Mouse (Mus musculus) lung, postnatal 10 days (tissue): Measurements from ENCODE around the gene Atp5g1.
A peak's percentile ranks its signal among the peaks of the same experiment; 100 is the strongest.

Experiments used
- DNase-seq: peaks from one replicate; pipeline ENCODE4 v3.0.0; 2021

Gene Atp5g1

DNA sequence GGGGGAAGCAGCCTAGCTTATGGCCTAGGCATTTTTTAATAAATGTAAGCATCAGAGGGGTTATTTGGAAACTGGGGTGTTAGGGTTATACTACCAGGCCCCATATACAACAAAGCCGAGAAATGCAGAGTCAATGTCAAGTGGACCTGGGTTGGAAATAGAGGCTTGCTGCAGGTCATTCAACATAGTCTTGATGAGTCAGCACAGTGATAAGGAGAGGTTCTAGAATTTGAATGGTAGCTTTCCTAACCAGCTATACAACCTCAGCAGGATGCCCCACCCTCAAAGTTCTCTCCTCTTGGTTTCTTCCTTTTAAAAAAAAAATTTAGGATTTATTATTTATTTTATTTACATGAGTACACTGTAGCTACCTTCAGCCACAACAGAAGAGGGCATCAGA lies 4.5 kb downstream of the Atp5g1 start:
- no peak for DNase-seq

DNA sequence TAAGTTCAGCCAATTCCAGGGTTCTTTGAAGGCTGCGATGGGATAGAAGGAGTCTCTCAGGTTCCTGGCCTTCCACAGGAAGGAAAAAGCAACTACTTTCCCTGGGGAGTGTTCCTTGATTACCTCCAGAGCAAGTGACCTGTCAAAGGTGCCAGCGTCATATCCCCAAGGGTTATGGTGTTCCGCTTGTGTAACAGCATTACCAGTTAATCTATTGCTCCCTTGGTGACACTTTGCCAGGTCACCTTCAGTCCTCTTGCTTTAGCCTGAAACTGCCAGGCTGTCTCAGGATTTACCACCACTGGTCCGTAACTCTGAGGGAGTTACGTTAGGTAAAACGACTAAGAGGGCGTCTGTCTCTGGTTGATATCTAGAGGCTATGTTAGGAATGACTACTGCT lies 5.1 kb downstream of the Atp5g1 start:
- DNase-seq, result no peak

DNA sequence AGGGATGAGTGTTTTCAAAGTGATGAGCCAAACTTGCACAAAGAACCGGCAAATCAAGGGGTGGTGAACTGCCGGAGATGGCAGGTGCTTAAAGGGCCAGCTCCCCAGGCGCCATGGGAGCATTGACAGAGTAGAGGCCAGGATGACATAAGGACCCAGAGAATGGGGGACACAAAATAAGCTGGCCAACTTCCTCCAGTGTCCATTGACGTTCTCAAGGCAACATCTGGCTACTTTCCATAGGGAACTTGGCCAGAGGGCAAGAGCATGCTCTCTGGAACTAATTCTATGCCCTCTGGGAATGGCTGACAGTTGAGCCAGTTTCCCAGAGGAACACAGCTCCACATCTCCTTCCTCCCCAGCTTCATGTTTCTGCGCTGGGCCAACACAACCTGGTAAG lies 7.2 kb downstream of the Atp5g1 start:
- no peak for DNase-seq

DNA sequence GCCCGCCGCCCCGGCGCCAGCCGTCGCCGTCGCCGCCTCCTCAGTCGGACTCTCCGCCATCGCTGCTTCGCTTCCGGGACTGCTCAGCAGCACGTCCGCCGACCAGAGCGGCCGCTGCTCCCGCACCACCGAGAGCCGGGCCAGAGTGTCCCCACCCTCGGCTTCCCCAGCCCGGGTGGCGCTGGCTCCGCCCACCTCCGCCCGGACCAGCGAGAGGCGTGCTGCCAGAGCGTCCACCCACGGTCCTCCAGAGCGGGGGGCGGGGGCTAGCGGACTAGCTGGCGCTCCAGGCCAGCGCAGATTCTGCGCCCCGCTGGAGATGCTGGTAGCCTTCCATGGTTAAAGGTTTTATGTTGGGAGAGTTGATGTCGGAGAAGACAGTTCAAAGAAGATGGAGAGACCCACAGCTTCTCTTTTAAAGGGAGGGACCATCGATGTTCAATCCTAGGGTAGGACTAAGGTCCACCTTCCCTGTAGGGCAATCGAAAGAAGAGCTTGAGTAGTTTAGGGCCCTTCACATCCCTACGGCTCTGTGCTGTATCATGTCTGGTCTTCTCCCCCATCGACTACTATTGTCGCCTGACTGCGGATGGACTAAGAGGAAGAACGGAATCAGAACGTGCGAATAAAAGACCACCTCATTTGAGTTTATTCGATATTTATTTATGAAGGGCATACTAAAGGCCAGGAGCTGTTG lies 10.1 kb downstream of the Atp5g1 start, which contains the start of gene Ube2z:
Gene Ube2z (minus strand): TSS at position 174 of the 697 bp plus-strand sequence.
- peak; percentile 99 for DNase-seq

DNA sequence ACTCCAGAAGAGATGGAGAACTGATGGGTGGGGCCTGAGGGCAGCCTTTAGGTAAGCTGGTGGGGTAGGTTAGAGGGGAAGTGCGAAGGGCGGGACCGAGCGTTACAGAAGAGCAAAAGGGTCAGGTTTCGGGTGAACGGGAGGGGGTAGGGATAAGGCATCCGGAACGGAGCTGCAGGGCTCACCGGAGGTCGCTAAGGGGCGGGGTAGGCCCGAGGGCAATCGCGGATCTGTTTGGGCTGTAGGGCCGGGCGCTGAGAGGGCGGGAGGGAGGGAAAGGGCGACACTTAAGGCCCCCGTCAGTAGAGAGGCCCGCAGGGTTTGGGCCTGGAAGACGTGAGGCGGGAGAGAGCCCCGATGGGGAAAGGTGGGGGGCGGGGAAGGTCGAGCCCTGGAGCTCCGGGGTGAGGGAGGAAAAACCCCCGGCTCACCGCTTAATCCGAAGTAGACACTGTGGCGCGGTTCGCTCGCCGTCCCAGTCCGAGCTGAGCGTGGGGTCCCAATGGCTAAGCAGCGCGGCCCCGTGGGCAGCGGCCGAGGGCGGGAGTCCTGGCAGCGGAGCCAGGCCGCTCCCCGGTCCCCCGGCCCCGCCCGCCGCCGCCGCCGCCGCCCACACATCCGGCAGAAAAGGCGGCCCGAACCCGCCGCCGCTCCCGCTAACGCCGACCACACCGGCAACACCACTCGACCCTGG lies 10.8 kb downstream of the Atp5g1 start:
- peak; percentile 56 for DNase-seq

DNA sequence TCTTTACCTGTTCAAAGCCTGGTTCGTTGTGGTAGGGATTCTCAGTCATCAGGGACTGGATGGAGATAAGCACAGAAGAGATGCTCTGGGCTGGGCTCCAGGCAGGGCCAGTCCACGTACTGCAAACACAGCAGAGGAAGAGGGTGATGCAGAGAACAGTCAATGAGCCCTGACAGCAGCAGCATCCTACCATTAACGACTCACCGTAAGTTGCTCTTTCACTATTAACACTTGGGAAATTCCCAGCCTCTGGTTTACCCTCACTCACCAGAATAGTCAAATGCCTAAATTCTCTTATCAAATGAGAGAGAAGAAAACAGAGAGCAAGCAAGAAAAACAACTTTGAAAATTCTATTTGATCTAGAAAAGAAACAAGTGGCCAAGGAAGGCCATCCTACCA lies 17.2 kb downstream of the Atp5g1 start:
- no peak for DNase-seq

DNA sequence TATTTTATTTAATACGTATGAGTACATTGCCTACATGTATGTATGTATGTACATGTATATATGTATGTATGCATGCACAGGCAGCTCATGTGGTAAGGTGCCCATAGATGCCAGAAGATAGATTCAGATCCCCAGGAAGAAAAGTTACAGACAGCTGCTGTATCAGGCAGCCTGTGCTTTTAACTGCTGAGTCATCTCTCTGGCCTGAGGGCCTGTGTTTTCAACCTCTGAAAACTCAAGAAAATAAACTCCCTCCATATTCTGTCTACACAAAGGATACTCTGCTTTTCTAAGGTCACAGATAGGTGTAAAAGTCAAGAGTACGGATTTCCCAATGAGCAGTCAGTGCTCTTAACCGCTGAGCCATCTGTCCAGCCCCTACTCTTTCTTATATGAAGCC lies 24.6 kb downstream of the Atp5g1 start:
- DNase-seq, result no peak

DNA sequence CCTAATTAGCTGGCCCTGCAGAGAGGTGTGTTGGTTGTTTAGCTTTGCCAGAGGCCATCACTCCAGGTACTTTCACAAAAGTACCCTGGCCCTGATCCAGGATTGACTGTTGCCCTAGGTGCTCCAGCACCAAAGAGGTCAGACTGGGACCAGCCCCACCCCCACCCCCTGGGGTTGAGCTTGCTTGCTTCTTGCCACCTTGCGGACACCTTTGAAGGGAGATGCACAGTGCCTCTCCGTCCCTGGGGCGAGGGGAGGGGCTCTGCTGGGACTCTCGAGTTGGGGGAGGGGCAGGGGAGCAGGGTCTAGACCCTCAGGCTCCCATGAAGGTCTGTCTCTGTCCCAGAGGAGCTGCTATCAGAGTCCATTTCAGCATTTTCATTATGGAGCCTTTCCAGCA lies 25.5 kb downstream of the Atp5g1 start:
- no peak for DNase-seq

DNA sequence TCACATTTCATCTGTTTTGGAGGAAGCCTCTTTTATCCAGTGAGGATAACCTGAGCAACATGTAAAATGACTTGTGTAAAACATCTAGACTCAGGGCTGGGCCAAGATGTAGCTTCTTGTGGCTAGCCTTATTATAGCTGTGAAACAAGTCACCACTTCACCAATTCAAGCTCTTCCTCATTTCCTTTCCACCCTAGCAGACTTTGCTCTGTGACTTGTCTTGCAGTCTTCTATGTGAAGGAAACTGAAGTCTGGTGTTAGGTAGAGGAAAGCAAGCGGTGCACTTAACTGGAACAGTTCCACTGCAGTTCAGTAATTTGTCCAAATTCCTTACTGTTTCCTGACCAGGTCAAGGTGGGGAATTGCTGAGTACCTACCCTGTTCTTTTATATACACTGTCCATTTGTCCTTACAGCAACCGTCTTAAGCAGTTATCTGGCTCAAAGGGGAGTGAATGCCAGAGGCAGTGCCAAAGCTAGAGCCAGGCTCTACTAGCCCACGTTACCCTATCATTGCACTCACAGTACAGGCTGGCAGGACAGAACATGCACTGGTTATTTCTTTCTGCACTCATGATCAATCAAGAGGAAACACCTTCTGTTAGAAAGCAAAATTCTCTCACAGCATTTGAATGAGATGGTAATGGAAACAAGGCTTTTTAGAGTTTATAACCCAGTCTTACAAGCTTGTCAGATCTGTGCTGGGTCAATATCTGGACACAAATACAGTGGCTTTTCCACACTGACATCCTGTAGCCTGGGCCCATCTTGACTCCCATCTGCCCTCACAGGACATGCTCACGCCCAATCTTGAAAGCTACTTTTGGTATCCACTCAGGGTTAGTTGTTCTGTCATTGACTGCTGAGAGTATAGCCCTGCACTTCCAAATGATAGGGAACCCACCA lies 27.7 kb downstream of the Atp5g1 start:
- DNase-seq, result no peak

DNA sequence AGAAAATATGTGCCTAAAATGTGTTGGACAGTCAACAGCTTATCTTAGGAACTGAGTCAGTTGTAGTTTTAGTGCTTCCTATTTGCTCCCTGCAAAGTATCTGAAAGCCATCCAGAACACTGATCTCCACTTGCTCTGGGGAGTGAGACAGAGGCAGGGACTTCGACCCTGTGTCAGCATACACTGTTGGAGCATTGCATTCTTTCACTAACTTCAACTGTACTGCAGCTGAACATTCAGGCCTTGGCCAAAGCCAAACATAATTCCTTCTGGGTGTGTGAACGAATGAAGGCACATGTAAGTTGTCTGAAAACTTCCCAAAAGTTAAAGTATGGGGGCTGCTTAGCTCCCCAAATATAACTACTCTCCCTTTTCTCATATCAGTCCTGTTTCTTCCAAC lies 28.7 kb downstream of the Atp5g1 start:
- DNase-seq, result no peak

DNA sequence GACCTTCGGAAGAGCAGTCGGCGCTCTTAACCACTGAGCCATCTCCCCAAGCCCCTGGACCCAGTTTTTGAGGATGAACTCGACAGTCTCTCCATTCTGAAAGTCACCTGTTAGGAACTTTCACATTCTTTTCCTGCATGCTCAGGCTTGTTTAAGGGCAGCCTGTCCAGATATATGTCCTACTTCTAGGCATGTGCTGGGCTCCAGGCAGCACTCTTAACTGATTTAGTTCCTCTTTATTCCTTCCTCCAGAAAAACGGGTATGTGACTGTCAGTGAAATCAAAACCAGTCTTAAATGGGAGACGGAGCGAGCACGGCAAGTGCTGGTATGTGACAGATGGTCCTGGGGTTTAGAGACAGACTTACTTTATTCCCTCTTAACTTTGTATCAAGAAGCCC lies 29.4 kb downstream of the Atp5g1 start:
- DNase-seq, result no peak

DNA sequence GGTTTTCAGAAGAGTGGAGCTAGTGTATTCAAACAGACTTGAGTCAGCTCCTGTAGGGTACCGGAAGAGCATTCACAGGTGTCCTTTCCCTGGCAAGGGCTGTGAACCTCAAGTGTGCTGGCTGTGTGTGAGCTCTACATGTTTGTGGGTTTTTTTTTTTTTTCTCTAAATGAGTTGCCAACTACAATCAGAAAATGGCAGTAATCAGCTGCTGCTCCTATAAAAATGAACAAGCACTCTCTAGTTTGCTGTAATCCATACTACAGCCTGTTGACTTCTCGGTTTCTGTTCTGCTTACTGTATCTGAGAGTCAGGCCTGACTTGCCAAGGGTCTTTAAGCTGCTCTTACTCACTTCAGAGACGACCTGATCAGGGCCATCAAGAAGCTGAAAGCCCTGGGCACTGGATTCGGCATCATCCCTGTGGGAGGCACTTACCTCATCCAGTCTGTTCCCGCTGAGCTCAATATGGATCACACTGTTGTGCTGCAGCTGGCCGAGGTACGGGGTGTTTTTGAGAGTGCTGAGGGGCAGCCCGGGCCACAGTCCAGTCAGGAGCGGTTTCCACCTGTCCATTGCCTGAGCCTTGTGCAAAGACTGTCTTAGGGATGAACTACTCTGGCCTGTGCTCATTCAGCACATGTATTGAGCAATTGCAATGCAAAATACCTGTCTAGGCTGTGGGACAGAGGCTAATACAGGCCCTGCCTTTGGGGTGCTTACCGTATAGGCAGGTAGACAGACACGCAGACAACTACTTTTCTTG lies 30.5 kb downstream of the Atp5g1 start:
- DNase-seq, result no peak

DNA sequence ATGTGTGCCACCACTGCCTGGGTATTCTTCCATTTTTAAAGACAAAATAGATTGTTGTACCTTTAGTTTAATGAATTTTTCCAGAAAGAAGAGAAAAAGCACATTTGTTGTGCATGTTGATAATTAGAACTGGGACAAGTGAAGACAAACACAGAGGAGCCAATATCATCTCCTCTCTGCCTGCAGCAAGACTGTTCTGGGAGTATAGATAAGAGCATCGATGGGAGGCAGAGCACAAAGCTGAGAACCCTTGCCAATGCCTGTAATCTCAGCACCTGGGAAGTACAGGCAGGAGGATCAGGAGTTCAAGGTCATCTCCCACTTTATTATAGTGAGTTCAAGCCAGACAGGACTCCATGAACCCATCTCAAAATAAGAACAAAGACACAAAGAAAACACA lies 36.9 kb downstream of the Atp5g1 start:
- no peak for DNase-seq

DNA sequence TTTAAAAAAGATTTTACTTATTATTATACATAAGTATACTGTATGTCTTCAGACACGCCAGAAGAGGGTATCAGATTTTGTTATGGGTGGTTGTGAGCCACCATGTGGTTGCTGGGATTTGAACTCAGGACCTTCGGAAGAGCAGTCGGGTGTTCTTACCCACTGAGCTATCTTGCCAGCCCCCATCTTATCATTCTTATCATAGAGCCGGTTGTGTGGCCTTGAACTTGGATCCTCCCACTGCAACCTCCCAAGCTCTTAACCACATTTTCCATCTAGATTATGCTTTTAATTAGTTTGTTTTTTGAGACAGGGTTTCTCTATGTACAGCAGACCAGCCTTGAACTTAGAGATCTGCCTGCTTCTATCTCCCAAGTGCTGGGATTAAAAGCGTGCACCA lies 38.0 kb downstream of the Atp5g1 start:
- no peak for DNase-seq

DNA sequence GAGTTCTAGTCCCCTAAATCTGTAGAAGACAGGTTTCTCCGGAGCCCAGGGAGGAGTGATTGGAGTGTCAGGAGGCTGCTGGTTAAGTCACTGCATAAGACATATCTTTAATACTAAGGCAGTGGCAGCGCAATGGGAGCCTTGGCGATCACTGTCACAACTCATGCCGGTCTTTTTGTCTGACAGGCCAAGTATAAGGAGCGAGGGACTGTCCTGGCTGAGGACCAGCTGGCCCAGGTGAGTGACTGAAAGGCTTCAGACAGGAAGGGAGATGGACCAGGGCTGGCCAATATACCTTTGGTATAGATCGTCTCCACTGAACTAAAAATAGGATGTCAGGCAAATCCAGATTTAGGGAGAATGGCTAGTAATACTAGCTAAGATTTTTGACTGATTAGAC lies 40.3 kb downstream of the Atp5g1 start:
- peak; percentile 33 for DNase-seq

DNA sequence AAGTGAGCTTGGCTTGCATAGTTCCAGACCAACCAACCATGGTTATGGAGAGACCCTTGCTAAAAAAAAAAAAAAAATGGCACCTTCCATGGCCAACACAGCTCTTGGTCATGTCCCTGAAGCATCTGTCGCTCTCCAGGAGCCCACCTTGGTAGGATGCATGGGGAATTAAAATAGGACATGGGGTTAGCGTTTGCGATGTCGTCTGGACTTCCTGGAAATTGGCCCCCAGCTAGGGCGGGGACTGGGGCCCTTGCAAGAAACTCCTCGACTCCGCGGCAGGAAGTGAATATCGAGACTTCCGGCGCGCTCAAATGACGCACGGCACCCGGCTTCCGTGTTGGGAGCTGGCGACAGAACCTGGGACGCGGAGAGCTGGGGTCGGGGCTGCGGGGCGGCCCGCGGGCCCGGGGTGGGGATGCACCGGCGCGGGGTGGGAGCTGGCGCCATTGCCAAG lies 40.8 kb downstream of the Atp5g1 start, which contains the start of gene Snf8:
Gene Snf8 (plus strand): TSS at position 290 of the 457 bp plus-strand sequence.
- peak; percentile 96 for DNase-seq

DNA sequence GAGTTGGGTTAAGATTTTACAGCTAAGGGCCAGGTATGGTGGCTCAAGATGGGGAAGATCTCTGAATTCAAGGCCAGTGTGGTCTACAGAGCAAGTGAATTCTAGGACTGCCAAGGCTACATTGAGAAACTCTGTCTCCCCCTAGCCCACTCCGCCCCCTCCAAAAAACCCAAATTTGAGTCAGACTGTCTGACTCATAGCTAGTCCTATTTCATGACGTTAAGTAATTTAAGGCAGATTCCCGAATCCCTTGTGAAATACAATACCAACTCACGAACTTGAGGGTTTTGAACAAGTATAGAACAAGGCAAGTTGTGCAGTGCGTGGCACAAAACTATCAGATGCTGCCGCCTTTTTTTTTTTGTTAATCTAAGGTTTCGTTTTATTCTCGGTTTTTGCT lies 41.4 kb downstream of the Atp5g1 start:
- no peak for DNase-seq

DNA sequence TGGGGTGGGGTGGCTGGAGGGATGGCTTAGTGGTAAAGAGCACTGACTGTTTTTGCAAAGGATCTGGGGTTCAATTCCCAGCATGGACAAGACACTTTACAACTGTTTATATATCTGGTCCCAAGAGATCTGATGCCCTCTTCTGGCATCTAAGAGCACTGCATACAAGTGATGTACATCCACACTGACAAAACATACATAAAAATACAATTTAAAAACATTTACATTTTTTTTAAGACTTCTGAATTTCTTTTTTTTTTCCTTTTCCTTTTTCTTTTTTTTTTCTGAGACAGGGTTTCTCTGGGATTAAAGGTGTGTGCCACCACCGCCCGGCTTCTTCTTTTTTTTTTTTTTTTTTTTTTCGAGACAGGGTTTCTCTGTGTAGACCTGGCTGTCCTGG lies 42.2 kb downstream of the Atp5g1 start:
- no peak for DNase-seq

DNA sequence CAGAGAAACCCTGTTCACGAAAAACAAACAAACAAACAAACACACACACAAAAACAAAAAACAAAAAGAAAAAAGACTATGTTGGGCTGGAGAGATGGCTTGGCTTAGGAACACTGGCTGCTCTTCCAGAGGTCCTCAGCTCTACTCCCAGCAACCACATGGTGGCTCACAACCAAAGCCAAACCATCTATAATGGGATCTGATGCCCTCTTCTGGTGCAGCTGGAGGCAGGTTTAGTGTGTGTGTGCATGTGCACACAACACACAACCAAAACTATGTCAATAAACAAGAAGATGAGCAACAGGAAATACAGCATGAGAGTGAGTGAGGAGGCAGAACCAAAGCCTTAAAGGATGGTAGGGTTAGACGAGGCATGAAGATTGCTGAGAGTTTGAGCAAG lies 43.8 kb downstream of the Atp5g1 start:
- no peak for DNase-seq

DNA sequence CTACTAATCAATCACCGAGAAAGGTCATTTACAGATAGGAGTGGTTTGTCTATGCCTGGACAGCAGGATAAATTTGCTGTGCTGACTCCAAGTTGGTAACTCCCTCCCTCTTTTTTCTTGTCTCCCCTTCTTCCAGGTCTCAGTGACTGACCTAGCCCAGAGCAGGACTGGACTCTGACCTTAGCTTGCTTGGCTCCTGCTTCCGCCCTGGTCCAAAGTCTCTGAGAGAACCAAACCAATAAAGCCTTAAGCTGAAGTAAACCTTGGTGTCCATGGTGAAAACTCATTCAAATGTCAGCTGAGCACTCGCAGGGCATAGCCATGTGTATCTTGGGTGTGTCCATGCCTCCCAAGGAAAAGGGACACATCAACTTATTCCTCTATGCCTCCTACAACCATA lies 44.9 kb downstream of the Atp5g1 start:
- DNase-seq, result no peak

DNA sequence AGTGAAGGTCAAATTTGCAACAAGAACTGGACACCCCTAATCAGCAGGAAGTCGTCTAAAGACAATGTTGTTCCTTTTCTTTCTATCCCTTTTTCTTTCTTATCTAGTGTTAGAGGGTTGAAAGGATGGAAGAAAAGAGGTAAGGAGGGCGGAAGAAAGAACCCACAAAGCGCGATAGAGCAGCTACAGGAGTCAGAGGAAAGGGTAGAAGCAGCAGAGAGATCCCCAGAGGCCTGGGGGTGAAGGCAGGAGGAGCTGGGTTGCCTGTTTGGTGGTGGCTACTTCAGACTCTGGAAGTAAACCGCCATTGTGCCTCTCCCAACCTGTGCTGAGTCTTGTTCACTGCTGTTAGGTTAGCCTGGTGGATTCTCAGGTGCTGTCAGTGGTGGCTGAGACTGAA lies 47.3 kb downstream of the Atp5g1 start:
- no peak for DNase-seq

DNA sequence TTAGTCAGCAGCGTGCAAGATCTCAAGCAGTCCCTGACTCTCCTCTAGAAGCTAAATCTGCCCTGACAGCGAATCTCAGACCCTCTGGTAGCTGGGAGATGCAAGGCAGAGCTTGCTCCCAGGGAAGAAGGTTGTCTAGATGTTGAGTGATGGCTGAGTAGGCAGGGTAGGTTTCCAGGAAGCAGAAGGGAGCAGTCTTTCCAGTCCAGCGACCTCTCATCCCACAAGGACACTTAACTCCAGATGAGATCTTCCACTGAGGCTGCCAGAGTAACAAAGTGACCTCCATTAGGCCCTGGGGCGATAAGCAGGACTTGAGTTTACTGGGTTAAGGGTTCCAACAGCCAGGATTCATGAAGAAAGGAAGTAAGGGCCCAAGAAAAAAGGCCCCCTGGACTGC lies 54.8 kb downstream of the Atp5g1 start:
- DNase-seq, result no peak
